Mouse (Mus musculus) regulatory T cell (primary cell): ENCODE data around the gene 1600002K03Rik.

Experiments
- in situ Hi-C: fragments of 300-600 bp; cut with MboI, MseI; formaldehyde crosslinking; loops from one replicate; pipeline ENCODE4 v1.15.1; 2025; ENCODE audit warnings: high pct_unique_total_duplicates

1600002K03Rik gene

DNA sequence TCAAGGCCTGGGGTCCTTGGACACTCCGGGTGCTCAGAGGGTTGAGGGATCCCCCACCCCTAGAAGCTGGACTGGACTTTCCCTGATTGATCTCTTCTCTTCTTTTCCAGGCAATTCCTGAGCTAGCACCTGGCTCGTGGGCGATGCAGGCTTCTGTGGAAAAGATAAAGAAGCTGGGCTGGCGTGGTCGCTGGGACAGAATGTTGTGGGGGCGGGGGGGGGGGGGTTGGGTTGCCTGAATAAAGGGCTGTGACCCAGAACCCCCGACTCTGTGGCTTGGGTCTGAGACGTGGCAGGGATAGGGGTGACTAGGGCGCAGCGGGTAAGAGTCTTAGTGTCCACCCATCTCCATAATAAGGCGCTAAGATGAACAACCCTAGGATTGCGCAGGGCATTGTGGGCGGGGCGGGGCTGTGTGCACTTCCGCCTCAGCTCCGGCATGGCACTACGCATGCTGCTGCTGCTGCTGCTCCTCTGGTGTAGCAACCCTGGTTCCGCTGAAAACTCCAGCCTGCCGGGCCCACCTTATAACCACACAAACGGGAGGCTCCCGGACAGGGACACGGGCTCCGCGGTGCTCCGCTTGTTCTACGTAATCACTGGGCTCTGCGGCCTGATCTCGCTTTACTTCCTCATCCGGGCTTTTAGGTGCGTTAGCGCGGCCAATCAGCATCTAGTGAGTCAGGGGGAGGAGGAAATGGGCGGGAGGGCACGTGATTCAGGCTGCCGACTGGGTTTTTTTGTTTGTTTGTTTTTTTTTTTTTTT is at the start of gene 1600002K03Rik:
Gene 1600002K03Rik (plus strand): TSS at position 418 of the 766 bp plus-strand sequence.
- in situ Hi-C loops: no loop called here

DNA sequence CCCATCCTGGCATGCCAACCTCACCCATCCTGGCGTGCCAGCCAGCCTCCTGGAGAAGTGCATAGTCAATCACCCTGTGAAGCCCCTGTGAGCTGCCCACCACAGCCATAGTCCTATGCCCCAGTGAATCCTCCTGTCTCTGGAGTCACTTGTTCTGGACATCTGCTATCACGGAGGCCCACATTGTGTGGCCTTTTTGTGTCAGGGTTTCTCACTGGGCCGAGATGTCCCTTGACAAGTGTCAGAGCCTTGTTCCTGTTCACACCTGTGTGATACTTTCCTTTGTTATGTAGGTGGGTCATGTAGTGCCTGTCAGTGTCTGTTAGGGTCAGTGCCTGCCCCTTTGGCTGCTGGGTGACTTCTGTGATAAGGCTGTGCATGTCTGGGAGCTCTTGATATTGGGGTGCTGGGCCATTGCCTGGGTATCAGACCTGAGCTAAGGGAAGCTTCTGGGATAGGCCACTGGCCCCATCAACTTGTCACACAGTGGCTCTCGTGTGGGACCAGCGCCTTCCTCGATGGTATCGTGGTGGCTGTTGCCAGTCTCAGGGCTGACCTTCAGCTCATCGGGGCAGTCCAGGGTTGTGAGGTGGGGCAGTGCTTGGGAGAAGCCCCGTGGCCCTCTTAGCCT is 48.7 kb upstream of the 1600002K03Rik start:
- in situ Hi-C loops: no loop called here

DNA sequence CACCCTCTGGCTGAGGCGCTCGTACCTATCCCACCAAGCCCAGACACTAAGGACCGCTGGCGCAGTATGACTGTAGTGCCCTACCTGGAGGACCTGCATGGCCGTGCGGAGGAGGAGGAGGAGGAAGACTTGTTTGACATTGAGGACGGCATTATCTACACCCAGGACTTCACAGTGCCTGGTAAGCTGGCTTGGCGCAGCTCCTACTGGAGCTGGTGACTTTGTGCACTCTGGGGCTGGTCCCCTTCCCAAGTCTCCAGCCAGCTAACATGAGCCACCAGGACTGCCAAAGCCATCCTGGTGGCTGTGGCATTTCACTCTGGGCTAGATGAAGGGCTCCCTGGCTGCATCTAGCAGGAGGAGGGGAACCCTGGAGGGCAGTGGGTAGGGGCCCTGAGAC is 44.8 kb upstream of the 1600002K03Rik start:
- in situ Hi-C loops: no loop called here

DNA sequence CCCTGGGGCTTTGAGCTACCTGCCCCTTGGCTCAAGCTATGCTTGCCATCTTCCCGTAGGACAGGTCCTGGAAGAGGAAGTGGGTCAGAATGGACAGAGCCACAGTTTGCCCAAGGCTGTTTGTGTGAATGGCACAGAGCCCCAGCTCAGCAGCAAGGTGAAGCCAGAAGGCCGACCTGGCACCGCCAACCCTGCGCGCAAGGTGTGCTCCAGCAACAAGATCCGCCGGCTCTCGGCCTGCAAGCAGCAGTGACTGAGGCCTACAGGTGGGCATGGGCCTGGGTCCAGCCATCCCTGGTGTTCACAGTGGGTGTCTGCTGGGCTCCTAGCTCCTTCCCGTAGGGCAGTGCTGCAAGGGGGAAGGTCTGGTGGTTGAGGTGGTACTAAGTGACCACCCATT is 42.9 kb upstream of the 1600002K03Rik start:
- in situ Hi-C loops: no loop called here

DNA sequence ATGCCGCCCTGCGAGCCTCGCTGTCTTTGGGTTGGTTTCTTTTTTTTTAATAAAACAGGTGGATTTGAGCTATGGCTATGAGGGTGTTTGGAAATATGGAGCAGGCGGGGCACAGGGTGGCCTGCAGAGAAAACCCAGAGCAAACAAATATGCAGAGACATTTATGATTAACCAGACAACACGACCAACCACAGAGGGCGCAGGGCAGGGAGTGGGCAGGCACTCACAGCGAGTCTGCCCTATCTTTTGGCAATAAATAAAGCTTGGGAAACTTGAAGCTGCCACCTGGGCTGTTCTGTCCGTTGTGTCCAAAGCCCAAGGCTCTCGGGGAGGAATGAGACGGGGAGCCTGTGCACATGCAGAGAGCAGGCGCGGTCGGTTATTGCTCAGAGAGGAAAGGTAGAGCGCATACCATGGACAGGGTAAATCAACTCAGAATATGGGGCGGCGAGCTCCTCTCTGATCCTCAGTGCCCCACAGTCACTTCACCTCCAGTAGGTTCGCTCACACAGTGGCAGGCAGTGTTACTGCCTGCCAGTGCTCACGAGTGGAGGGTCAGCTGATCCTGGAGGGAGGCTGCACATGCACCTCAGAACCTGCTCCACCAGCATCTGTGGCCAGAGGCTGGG is 42.2 kb upstream of the 1600002K03Rik start:
- in situ Hi-C loops: no loop called here

DNA sequence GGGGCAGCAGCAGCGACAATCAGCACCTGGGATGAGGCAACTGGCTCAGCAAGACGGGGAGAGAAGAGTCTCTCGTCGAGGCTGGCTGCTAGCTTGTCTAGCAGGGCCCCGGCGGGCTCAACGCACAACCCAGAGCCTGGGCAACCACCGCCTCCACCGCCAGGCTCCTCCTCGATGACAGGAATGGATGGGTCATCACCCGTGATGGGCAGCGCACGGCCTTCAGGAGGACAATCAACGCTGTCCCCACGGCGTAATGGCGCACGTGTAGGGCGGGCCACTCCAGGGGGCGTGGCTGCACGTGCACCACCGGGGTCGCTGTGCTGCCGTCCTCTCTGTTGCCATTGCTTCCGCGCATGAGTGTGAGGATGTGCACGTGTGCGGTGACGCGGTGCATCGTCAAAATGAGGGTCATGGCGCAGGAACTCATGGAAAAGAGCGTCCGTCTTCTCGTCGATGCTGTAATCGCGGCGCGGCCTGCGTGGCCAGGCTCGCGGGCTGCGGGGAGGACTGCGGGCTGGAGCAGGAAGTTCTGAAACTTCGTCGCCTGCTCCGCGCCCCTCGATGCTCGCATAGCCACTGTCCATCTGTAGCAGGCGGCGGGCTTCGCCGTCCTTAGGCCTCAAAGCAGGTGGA is 41.3 kb upstream of the 1600002K03Rik start:
- in situ Hi-C loops: no loop called here

DNA sequence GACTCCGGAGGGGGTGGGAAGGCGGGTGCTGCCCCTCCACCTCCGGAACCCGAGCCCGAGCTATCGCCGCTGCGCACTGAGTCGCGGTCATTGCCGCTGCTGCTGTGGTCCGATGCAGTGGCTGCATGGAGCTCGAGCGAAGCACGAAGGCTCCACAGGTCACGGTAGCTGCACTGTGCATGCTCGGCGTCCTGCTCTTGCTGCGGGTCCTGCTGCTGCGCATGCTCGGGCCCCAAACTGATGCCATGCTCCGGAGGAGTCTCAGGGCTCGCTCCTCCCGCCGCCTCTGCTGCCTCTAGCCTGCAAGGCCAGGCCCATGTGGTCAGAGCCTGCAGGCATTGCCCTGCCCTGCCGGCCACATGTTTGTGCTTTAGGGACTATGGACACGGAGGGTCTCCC is 40.8 kb upstream of the 1600002K03Rik start:
- in situ Hi-C loops: no loop called here

DNA sequence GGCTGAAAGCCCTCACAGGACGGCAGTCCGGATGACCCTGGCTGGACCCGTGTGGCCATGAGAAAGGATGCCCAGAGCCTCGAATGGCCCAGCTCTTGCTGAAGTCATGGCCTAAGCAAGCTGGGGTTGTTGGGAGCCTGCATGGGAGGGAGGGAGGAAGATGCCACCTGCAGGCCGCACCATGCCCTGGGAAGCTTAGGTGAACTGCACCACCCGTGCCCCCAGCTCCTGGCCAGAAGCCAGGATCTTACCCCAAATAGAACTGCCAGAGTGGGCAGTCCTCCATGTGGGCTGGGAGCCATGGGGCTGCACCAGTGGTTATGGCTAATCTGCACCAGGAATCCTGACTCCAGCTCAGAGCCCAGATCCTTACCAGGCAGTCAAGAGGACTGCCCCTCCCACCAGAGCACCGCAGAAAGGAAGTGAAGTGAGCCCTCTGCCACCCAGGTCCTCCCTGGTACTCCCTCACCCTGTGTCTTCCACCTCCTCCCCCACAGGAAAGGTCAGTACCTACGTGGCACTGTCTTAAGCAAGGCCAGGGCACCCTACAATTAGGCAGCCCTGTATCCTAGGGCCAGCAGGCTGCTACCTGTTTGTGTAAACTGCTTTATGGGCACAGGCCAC is 39.4 kb upstream of the 1600002K03Rik start:
- in situ Hi-C loops: no loop called here

DNA sequence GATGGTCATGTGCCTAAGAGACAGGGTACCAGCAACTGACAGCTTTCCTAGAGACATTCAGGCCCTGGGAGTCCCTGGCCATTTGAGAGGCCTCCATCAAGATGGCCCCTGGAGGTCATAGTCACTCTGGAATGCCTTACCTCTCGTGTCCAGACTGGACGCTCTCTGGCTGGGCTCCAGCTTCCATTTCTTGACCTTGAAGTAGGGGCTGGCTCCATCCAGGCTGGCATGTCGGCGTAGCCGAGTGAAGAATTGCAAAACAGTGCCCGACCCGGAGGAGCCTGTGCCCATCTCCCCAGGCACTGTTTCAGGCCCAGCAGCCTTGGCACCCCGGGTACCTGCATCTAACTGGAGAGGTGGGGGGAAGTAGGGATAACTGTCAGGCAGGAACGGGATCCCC is 38.3 kb upstream of the 1600002K03Rik start:
- in situ Hi-C loops: no loop called here

DNA sequence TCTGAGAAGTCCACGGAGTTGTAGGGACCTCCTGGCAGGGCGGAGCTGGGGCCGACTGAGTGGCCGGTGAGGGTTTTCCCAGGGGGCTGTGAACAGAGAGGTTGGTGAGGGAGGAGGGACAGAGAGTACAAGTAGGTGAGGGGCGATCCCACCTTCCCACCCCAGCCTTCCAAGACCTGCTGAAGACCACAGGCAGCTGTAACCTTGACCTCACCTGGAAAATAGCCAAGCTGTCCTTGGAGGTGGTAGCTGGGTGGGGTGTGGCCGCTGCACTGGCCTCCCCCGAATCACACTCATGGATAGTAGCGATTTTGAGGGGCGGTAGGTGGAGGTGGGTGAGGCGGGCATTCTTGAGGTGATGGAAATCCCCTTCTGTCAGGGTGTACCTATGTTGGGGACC is 37.6 kb upstream of the 1600002K03Rik start:
- in situ Hi-C loops: no loop called here

DNA sequence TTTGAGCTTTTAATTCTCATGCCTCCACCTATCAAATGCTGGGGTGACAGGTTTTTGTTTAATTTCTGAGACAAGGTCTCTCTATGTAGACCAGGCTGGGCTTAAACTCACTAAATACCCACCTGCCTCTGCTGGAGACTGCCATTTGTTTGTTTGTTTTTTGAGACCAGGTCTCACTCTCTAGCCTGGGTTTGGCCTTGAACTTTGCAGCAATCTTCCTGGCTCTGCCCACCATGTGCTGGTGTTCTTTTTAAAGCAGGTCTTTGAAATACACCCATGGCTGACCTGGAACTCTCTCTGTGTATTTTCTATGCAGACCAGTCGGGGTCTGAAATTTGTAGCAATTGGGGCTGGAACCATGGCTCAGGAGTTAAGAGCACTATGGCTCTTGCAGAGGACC is 37.1 kb upstream of the 1600002K03Rik start:
- in situ Hi-C loops: no loop called here

DNA sequence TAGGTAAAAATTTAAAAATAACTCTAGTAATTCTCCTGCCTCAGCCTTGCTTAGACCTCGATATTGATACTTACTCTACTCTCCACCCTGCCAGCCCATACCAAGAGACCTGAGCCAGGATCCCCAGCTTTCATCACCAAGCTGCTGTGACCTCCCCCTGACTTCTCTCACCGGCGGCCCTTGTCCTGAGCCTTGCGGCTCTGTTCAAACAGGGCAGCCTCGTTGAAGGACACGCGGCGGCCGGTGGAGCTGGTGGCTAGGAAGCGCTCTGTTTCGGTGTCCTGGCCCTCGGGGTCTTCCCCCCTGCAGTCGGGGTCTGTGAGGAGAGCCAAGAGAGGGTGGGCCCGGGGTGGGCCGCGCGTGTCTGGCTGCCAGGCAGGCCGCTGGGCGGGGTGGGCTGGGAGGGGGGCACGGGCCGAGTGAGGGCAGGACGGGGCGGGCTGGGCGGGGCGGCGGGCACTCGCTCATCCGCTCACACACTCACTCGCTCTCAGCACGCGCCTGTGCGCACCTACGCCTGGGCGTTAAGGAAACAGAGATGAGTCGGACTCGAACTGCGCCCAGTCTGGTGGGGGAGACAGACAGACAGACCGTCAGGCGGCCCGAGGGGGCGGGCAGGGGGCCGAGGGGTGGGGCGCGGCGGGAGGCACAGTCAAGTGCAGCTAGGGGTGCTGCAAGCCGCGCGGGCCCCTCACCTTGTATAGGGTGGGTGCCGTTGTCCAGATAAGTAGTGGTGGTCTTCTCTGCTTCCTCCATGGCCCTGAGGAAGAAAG is 36.4 kb upstream of the 1600002K03Rik start:
- in situ Hi-C loops: no loop called here

DNA sequence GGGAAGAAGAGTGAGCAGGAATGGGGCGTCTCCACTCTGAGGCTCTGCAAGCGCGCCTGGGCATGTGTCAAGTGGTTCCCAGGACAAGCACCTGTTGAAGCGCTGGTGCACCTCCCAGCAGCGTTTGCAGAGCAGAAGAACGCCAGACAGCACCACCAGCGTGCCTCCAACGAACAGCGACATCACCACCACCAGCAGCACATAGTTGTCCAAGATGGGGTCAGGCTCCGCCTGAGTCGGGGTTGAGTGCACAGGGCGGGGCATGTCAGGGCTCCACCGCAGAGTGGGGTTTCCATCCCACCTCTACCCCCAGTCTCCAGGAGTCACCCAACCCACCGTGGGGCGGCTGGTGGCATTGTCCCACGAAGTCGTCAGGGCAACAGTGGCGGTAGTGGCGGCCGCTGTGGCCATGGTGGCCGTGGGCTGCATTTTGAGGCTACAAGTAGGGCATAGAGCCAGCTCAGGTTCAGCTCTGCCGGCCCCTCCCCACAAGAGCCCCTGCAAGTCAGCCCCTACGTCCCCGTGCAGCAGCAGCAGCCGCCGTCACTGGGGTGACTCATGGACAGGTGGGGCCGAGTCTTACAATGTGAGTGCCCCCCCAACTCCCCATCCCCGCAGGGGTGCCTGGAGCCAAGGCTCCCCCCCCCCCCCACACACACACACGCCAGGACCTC is 35.7 kb upstream of the 1600002K03Rik start:
- in situ Hi-C loops: no loop called here

DNA sequence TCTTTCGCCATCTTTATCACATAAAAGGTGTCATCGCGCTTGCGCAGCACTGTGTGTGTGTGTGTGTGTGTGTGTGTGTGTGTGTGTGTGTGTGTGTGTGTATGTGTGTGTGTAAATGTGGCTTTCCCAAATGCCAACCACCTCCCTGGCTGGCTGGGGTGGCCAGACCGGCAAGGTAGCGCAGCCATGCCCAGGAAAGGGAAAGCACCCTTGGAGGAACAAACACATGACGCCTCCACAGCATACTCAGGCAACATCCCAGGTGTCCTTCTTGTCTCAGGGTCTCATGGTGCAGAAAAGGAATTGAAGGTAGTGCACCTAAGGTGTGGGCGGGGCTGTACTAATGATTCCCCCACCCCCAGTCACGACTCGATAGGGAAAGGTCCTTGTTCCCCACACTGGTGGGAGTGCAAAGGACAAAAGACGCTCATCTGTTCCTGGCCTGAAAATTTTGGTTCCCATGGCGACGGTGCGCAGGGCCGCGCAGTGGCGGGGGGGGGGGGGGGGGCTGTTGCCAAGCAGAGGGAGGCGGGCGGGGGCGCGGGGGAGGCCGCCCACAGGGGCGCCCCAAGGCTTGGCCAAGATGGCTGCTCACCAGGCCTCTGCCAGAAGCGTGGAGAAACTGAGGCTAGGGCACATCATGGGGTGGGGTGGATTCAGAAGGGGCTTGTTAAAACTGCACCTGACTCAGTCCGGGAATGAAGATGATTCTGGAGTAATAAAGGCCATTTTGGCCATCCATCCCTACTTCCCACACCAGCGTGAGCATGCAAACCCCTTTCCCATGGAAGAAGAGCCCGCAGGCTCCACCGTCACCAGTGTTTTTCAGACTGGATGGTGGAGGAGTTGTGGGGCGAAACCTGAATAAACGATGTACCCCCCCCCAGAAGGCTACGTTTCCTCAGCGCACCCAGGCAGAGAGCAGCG is 34.9 kb upstream of the 1600002K03Rik start:
- in situ Hi-C loops: no loop called here

DNA sequence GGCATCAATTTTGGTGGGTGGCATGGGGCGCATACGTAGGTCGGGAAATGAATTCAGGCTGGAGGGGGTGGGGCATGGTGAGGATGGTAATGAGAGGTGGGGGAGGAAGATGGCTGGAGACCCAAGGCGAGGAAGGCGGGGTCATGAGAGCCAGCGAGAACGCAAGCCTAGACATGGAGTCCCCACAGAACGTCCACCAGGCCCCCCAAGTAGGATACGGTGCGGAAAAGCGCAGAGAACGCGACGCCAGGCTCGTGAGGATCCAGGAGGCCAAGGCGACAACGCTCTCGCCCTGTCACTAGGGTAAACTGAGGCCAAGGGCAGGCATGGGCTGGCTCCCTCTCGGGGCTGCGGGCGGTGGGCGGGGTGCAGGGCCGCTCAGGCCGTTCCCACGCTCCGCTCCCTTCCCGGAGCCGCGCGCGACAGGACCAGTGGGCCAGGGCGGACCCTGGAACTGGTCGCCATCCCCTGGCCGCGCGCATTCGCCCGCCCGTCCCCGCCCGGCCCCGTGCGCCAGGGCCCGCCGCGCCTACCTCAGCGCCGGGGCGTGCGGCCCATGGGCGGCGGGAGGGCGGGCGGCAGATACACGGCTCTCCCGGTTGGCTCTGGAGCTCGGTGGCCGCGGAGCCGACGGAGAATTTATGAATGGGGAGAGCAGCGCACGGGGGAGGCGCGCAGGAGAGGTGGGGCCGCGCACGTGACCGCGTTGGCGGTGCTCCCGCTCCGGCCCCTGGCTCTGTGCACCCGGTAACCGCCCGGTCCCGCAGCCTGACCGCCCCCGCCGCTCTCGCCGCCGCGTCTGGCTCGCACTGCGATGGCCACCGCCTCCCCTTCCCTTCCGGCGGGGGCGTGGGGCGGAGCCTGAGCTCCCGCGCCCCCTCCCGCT is 33.9 kb upstream of the 1600002K03Rik start, which contains the start of gene Atp5d:
Gene Atp5d (plus strand): TSS at position 80 of the 886 bp plus-strand sequence.
- in situ Hi-C loops: no loop called here

DNA sequence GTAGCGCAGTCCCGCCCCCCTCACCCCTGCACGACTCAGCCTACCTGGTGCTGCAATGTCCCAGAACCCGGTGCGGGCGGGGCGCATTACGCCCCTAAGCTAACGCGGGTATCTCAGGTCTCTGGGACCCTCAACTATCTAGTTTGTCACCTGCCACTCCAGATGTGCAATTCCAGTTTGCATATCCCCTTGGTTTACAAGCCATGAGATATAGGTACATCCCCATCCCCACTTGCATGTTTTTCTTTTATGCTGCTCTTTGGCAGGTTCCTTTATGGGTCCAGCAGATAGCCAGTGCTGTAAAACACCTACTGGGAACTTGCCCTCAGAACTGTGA is 33.3 kb upstream of the 1600002K03Rik start:
- in situ Hi-C loops: no loop called here

DNA sequence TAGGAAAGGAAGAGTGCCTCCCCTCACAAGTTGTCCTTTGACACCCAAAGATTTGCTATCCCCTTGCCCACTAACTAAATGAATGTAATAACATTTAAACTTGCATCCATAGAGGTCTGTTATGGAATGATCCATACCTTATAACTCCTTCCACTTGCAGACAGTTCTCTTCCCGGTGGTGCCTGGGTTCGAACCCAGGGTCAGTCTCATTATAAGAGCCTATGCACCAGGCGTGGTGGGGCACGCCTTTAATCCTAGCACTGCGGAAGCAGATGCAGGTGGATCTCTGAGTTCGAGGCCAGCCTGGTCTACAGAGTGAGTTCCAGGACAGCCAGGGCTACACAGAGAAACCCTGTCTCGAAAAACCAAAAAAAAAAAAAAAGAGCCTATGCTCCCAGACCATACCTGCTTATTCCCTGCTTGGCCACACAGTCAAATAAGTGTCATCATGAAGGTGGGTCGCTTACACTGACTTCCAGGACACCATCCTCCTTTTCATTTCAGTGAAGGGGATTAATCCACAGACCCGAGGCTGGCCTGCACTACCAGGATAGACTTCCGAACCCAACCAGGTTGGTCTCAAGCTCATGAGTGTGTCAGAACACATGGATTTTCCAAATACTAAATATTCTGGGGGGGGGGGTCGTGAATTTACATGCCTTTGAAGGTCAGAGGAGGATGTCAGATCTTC is 32.6 kb upstream of the 1600002K03Rik start:
- in situ Hi-C loops: loop anchor here (5.0 kb wide), 1 partner anchor 153 kb away; the partner anchor contains the start of gene Cnn2

DNA sequence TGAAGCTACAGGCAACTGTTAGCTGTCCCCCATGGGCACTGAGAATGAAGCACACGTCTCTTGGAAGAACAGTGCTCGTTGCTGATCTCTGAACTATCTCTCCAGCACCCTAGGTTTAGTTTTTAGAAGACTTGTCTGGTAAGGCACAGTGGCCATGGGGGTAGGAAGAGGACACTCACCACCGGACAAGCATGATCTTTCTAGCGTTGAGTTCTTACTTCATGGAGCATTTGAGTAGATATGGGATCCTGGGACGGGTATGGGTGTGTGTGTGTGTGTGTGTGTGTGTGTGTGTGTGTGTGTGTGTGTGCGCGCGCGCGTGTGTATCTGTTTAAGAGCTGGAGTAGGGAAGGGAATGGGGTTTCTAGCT is 32.1 kb upstream of the 1600002K03Rik start, which contains the start of gene Cbarp:
Gene Cbarp (minus strand): TSS at position 170 of the 370 bp plus-strand sequence.
- in situ Hi-C loops: loop anchor here (5.0 kb wide), 1 partner anchor 153 kb away; the partner anchor contains the start of gene Cnn2
